Mouse (Mus musculus) small intestine, adult 2 months (tissue): ENCODE measurements around the gene Adcy10.

ENCODE experiments used
- CTCF ChIP-seq: fragments of 200-500 bp; IDR thresholded peaks from 2 replicates; pipeline ENCODE4 v1.5.1; 2012; ENCODE audit warnings: low read depth, mild to moderate bottlenecking, control low read depth, inconsistent platforms, low read length, moderate library complexity, mixed read lengths; ENCODE audit not compliant: insufficient replicate concordance, insufficient read length; ENCODE audit errors: extremely low read depth
- POLR2A ChIP-seq: fragments of 200-500 bp; IDR thresholded peaks from 2 replicates; pipeline ENCODE4 v1.6.1; 2012; ENCODE audit warnings: low read depth, mild to moderate bottlenecking, control low read depth, inconsistent platforms, low read length, moderate library complexity

DNA sequence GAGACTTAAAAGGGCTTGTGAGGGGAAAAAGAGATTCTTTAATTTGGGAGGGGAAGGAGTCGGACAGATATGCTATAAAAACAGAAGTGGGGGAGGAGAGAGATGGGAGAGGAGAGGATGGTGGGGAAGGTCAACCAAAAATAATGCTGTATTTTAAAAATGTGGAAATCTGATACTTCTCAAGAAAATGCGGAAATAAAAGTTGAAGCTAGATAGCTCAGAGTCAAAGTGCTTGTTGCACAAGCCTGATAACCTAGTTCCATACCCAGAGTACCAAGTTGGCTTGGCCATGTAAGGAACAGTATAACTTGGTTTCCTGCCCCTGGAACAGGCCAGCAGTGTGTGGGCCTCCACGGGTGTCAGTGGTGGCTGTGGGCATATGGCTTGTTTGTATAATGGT is 129.8 kb downstream of the Adcy10 start:
- TF ChIP-seq CTCF (no peak), POLR2A (no peak)
